Mouse (Mus musculus) stomach, postnatal 0 days (tissue): ENCODE results near the gene Rab42.

Source experiments
- CTCF ChIP-seq: IDR thresholded peaks from 2 replicates; pipeline ENCODE4 v1.5.1; 2016; ENCODE audit warnings: antibody characterized with exemption, low read depth, mild to moderate bottlenecking, moderate library complexity
- EP300 ChIP-seq: optimal IDR thresholded peaks from 2 replicates; pipeline ENCODE3; 2016; ENCODE audit warnings: antibody characterized with exemption

DNA sequence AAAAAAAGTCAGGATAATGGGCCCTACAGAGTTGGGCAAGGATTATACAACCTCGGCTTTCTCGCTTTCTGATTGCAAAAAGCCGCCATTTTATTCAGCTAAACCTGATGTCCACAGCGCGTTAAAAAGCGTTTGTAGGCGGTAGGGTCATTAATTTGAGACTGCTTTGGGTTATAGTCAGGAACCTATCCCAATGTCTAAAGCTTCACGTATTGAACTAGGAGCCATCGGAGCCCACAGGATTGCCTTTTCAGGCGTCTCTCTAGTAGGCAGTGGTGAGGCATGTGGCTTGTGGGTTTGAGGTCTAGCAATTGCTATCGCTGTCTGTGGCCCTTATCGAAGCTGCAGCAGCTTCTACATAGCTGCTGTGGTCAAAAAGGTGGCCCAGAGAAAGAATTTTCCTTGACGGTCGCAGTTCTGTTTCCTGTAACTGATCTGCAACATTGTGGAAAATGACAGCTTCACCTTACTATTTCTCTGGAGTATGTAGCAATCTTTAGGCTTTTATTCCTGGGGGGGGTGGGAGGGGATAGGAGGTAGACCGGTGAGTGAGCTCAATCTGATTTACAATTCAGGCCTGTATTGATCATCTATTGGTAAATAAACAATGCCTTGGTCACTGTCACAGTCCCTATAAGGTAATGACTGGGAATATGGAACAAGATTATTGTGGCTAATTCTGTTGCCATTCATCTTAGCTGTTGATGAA lies 6.1 kb upstream of the Rab42 start:
- TF ChIP-seq CTCF (no peak), EP300 (no peak)
